Mouse (Mus musculus) lung, postnatal 14 days (tissue): Measurements from ENCODE around the gene Pink1.

Experiments used
- DNase-seq: peaks from one replicate; pipeline ENCODE4 v3.0.0; 2021

Gene Pink1

GRCm38 (mm10) chr4:138326077-138326695, at the start of gene Pink1:
Gene Pink1, minus strand, starts transcription at chr4:138326307.
- DNase-seq = peak; percentile 93

- no peak for DNase-seq
These were observed 49.0 kb upstream of the Pink1 start for GRCm38 (mm10) chr4:138375117-138375516.

- no peak for DNase-seq
These were observed 44.9 kb upstream of the Pink1 start for GRCm38 (mm10) chr4:138370996-138371516.

- DNase-seq = no peak
These were observed 42.6 kb upstream of the Pink1 start for GRCm38 (mm10) chr4:138368498-138369260.

GRCm38 (mm10) chr4:138367641-138368497, 41.8 kb upstream of the Pink1 start, which contains the start of gene Cda:
Gene Cda, minus strand, starts transcription at chr4:138367992.
- peak; percentile 88 for DNase-seq

- no peak for DNase-seq
These were observed 40.5 kb upstream of the Pink1 start for GRCm38 (mm10) chr4:138366561-138366960.

GRCm38 (mm10) chr4:138363511-138363910, 37.4 kb upstream of the Pink1 start:
- DNase-seq = no peak

- no peak for DNase-seq
These were observed 36.8 kb upstream of the Pink1 start for GRCm38 (mm10) chr4:138362883-138363282.

GRCm38 (mm10) chr4:138361370-138361821, 35.3 kb upstream of the Pink1 start:
- no peak for DNase-seq

- DNase-seq = no peak
These were observed 32.1 kb upstream of the Pink1 start for GRCm38 (mm10) chr4:138358176-138358575.

GRCm38 (mm10) chr4:138356551-138356950, 30.4 kb upstream of the Pink1 start:
- DNase-seq = no peak

- no peak for DNase-seq
These were observed 30.0 kb upstream of the Pink1 start for GRCm38 (mm10) chr4:138356141-138356540.

- no peak for DNase-seq
These were observed 29.4 kb upstream of the Pink1 start for GRCm38 (mm10) chr4:138355496-138355895.

GRCm38 (mm10) chr4:138353438-138354171, 27.5 kb upstream of the Pink1 start:
- DNase-seq = no peak

- DNase-seq = no peak
These were observed 26.6 kb upstream of the Pink1 start for GRCm38 (mm10) chr4:138352692-138353091.

- DNase-seq = no peak
These were observed 25.7 kb upstream of the Pink1 start for GRCm38 (mm10) chr4:138351821-138352220.

- no peak for DNase-seq
These were observed 22.6 kb upstream of the Pink1 start for GRCm38 (mm10) chr4:138348716-138349115.

- DNase-seq = no peak
These were observed 21.2 kb upstream of the Pink1 start for GRCm38 (mm10) chr4:138347280-138347679.

GRCm38 (mm10) chr4:138344891-138345545, 18.9 kb upstream of the Pink1 start:
- peak; percentile 21 for DNase-seq

GRCm38 (mm10) chr4:138343341-138343837, 17.3 kb upstream of the Pink1 start:
- DNase-seq = no peak

GRCm38 (mm10) chr4:138342778-138343177, 16.7 kb upstream of the Pink1 start:
- no peak for DNase-seq

- no peak for DNase-seq
These were observed 15.9 kb upstream of the Pink1 start for GRCm38 (mm10) chr4:138342048-138342447.
